Mouse (Mus musculus) stomach, embryonic 14.5 days (tissue): ENCODE measurements at regions not wholly inside any gene's neighbourhood (a gene's known extent, or its start where the extent isn't known, plus 50 kb on each side); places are given as distances from the start of the nearest gene placed in this dataset.

Source experiments
- ATAC-seq: fragments of 200-750 bp; cut with Nextera tagmentation; 2 replicates; pipeline ENCODE4 v1.8.0; 2017; ENCODE audit warnings: low read depth, moderate TSS enrichment; ENCODE audit not compliant: insufficient number of reproducible peaks, insufficient read depth, low FRiP score
- H3K27ac ChIP-seq: fragments of 300-500 bp; sonication (generic); 2 replicates; pipeline ENCODE4 v1.5.1; 2014; ENCODE audit warnings: mild to moderate bottlenecking, low read length, moderate library complexity, mixed read lengths
- H3K27me3 ChIP-seq: fragments of 300-500 bp; sonication (generic); 2 replicates; pipeline ENCODE4 v1.6.1; 2014; ENCODE audit warnings: low read length, control low read depth, mixed read lengths; ENCODE audit not compliant: control insufficient read depth, insufficient read depth
- H3K36me3 ChIP-seq: fragments of 300-500 bp; sonication (generic); 2 replicates; pipeline ENCODE4 v1.6.1; 2014; ENCODE audit warnings: mild to moderate bottlenecking, control low read depth, low read length, moderate library complexity, mixed read lengths; ENCODE audit not compliant: control insufficient read depth, insufficient read depth
- H3K4me1 ChIP-seq: fragments of 300-500 bp; sonication (generic); 2 replicates; pipeline ENCODE4 v1.6.1; 2014; ENCODE audit warnings: low read length, control low read depth, mixed read lengths; ENCODE audit not compliant: control insufficient read depth, insufficient read depth
- H3K4me2 ChIP-seq: fragments of 300-500 bp; sonication (generic); replicated peaks from 2 replicates; pipeline ENCODE4 v1.6.1; 2014; ENCODE audit warnings: low read depth, low read length, control low read depth
- H3K4me3 ChIP-seq: fragments of 300-500 bp; sonication (generic); 2 replicates; pipeline ENCODE4 v1.5.1; 2014; ENCODE audit warnings: low read depth, low read length, control low read depth
- H3K9ac ChIP-seq: fragments of 300-500 bp; sonication (generic); replicated peaks from 2 replicates; pipeline ENCODE4 v1.6.1; 2014; ENCODE audit warnings: low read depth, mild to moderate bottlenecking, control low read depth, low read length, moderate library complexity, mixed read lengths
- H3K9me3 ChIP-seq: fragments of 300-500 bp; sonication (generic); 2 replicates; pipeline ENCODE4 v1.6.1; 2016; ENCODE audit warnings: low read depth, low read length, control low read depth; ENCODE audit not compliant: control insufficient read depth
- WGBS: fragments of 180-500 bp; shearing (Covaris S2); extraction: QIAGEN DNeasy Blood & Tissue Kit; methylation state at CpG from one replicate; pipeline ENCODE4 v1.1.7; 2014; 5-methylcytosine and 5-hydroxymethylcytosine counted together

DNA sequence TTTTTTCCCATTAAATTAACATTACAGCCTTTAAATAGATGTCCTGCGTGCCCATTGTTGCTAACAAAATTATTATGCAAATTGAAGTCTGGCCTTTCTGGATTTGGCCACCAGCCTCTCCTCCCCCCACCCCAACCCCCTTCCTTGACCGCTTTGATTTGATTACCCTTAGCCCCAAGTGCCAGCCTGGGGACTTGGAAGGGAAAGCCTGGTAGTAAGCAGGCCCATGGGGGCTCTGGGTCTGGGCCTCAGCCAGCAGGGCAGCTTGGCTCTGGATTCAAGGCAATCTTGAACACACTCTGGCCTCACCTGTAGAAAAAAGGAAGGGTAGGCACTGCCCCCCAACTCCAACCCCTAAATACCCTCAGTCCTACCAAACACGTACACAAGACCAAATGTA, 100.2 kb downstream of the 2410131K14Rik start:
- H3K4me3 ChIP-seq: no peak overlapping the region
- no peak for ATAC-seq

DNA sequence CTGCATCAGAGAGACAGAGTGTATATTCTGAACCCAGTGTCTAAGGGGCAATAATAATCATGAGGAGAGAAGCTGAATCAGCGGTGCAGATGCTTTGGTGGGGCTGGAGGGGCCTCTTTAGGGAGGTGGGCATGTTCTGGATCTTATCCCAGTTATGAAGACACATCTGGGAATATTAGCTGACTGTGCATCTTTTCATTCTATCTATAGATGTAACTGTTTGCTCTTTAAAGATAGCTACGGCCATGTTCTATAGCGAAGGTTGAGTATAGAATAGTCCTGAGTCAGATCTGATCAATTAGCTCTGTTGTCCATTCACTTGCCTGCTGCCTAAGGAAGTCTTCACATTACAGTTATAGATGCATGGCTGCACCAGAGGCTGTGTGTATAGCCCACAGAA, 104.0 kb downstream of the 2410131K14Rik start:
- no peak overlapping the region for H3K27ac ChIP-seq
- no peak for ATAC-seq
- no peak overlapping the region for H3K4me2 ChIP-seq
- no peak overlapping the region for H3K4me3 ChIP-seq
- H3K9ac ChIP-seq: no peak overlapping the region
- H3K4me1 ChIP-seq: 0 out of 2 replicates have a peak, but pooled peaks cover 2% of the 10 kb centered on the region
- WGBS: 87% methylated on average over 3 of the region's 3 CpGs
- no peaks in the 10 kb centered on the region for H3K9me3 ChIP-seq
- no peaks in the 10 kb centered on the region for H3K36me3 ChIP-seq
- H3K27me3 ChIP-seq: no peaks in the 10 kb centered on the region

More for the DNA sequence above, 100.2 kb downstream of the 2410131K14Rik start:
- no peak overlapping the region for H3K4me2 ChIP-seq
- H3K9ac ChIP-seq: no peak overlapping the region
- H3K4me1 ChIP-seq: peaks cover 9% of the 10 kb centered on the region; the same call in 1 of the 2 replicates
- WGBS: 85% methylated on average over 3 of the region's 3 CpGs
- no peaks in the 10 kb centered on the region for H3K9me3 ChIP-seq
- no peaks in the 10 kb centered on the region for H3K27me3 ChIP-seq
- H3K27ac ChIP-seq: no peak overlapping the region
- H3K36me3 ChIP-seq: no peaks in the 10 kb centered on the region

DNA sequence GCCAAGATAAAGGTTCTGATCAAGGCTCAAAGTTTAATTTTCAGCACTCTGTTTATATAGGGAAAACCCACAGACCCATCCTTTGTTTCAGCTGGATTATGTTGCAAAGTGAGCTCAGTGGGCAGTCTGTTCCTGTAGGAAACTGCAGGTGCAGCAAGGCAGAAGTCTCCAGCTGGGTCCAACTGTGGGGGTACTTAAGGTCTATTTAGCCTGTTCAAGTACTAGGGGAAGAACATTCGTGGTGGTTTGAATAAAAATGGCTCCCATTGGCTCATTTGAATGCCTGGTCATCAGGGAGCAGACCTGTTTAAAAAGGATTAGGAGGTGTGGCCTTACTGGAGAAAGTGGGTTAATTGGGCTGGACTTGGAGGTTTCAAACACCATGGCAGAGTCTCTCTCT, 106.3 kb downstream of the 2410131K14Rik start:
- no peak overlapping the region for H3K4me2 ChIP-seq
- H3K36me3 ChIP-seq: no peaks in the 10 kb centered on the region
- no peak overlapping the region for H3K4me3 ChIP-seq
- H3K27ac ChIP-seq: no peak overlapping the region
- no peak overlapping the region for H3K9ac ChIP-seq
- no peaks in the 10 kb centered on the region for H3K27me3 ChIP-seq
- peaks cover 8% of the 10 kb centered on the region; the same call in 1 of the 2 replicates for H3K4me1 ChIP-seq
- no peak for ATAC-seq
- 59% methylated on average over 1 of the region's 1 CpGs for WGBS
- no peaks in the 10 kb centered on the region for H3K9me3 ChIP-seq

DNA sequence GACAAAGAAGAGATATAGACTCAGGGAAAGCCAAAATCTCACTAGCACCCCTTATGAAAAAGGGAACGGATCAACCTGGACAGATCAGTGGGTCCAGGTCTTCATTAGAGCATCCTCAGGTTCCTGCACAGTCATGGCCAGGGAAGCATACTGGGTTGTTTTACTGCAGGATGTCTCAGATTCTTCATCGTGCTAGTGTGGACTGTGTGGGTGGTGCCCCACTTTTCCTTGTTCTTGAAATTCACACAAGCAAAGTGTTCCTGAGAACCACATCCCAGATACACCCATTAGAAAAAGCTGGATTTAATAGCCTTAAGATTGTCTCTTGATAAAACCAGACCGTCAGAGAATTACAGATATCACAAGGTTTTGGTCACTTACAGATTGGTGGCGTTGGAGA, 107.1 kb downstream of the 2410131K14Rik start:
- no peak overlapping the region for H3K4me2 ChIP-seq
- H3K27me3 ChIP-seq: no peaks in the 10 kb centered on the region
- H3K4me3 ChIP-seq: no peak overlapping the region
- no peak overlapping the region for H3K27ac ChIP-seq
- no peak overlapping the region for H3K9ac ChIP-seq
- H3K36me3 ChIP-seq: no peaks in the 10 kb centered on the region
- no peaks in the 10 kb centered on the region for H3K9me3 ChIP-seq
- peaks cover 8% of the 10 kb centered on the region; the same call in 1 of the 2 replicates for H3K4me1 ChIP-seq
- WGBS: 87% methylated on average over 4 of the region's 4 CpGs
- ATAC-seq: no peak

DNA sequence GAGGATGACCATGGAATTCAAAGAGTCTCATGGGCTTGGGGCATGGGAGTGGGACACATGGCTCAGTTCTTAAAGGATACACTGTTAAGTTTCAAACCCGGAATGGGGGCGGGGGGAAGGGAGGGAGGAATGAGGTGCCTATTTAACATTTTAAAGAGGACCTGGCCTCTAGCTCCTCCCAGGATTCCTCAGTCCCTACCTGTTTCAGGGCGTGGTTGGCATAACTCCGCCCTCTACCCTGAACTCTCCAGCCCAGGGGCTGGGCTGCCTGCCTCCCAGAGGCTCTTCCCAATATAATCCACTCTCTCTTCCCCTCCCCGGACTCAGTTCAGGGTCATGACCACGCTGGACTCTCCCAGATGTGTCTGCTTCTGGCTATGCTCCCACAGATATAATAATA, 108.0 kb downstream of the 2410131K14Rik start:
- 0 out of 2 replicates have a peak, but pooled peaks have one; percentile 4 for ATAC-seq
- Histone ChIP-seq H3K4me3 (no peak overlapping the region), H3K27ac (no peak overlapping the region), H3K27me3 (no peaks in the 10 kb centered on the region), H3K36me3 (no peaks in the 10 kb centered on the region), H3K9ac (no peak overlapping the region), H3K4me1 (peaks cover 8% of the 10 kb centered on the region; the same call in 1 of the 2 replicates), H3K4me2 (no peak overlapping the region), H3K9me3 (no peaks in the 10 kb centered on the region)
- WGBS: 31% methylated on average over 6 of the region's 6 CpGs

DNA sequence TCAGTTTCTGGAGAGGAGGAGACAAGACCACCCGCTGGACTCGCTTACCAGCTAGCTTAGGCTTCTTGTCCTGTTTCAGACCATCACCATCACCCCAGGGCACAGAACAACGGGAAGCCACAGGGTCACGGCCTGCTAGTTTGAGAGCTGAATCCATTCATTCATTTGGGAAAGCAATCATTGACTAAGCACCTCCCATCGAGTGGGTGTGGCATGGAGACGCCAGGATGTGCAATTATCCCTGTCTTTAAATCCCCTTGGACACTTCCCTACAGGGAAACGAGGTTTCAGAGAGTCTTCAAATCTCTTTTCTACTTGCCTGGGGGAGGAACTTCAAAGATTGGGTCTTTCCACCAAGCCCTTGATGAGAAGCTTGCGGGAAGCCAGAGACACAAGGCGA, 108.7 kb downstream of the 2410131K14Rik start:
- H3K27me3 ChIP-seq: no peaks in the 10 kb centered on the region
- WGBS: 35% methylated on average over 9 of the region's 9 CpGs
- H3K9me3 ChIP-seq: no peaks in the 10 kb centered on the region
- H3K4me3 ChIP-seq: no peak overlapping the region
- ATAC-seq: no peak
- 0 out of 2 replicates have a peak overlapping the region, but pooled peaks have one; percentile 18 for H3K9ac ChIP-seq
- H3K27ac ChIP-seq: no peak overlapping the region; the same call in 1 of the 2 replicates
- H3K4me2 ChIP-seq: no peak overlapping the region
- no peaks in the 10 kb centered on the region for H3K36me3 ChIP-seq
- H3K4me1 ChIP-seq: peaks cover 8% of the 10 kb centered on the region; the same call in 1 of the 2 replicates

DNA sequence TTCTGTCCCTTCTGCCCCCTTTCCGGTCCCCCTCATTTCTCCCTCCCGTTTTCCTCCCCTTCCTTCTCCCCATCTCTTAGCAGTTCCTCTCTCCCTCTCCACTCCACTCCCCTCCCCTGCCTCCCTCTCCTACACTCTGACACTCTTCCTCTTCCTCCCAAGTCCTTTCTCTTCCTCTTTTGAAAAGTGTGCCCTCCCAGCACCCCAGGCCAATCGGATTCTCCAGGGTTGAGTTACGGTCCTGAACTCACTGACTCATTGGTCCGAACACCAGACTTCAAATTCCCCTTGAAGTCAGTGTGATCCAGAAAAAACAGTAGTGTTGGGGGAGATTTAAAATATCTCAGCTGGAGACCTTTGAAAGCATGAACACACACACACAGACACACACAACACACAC, 109.1 kb downstream of the 2410131K14Rik start:
- H3K27me3 ChIP-seq: no peaks in the 10 kb centered on the region
- no peaks in the 10 kb centered on the region for H3K36me3 ChIP-seq
- ATAC-seq: no peak
- no peaks in the 10 kb centered on the region for H3K9me3 ChIP-seq
- peaks cover 8% of the 10 kb centered on the region; the same call in 1 of the 2 replicates for H3K4me1 ChIP-seq
- no peak overlapping the region for H3K27ac ChIP-seq
- no peak overlapping the region for H3K9ac ChIP-seq
- no peak overlapping the region for H3K4me2 ChIP-seq
- WGBS: 29% methylated on average over 5 of the region's 5 CpGs
- no peak overlapping the region for H3K4me3 ChIP-seq

DNA sequence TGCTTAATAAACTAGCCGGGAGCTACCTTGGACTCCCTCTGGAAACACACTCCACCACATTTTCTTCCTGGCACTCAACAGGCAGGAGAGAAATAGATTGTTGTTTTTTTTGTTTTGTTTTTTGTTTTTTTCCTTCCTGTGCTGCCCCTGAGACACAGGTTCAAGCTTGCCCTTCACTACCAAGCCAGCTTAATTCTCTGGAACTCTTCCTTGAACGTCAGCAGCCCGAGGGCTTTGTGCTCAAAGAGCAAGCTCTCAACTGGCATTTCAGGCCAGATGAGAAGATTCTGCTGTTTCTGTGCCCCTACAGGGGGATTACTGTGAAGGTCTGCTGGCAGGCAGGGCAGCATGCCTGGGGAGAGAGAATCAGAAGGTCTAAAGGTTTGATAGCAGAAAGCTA, 109.8 kb downstream of the 2410131K14Rik start:
- Histone ChIP-seq H3K9ac (no peak overlapping the region), H3K27ac (peak overlapping the region; percentile 71; the same call in 1 of the 2 replicates), H3K9me3 (no peaks in the 10 kb centered on the region), H3K4me1 (peaks cover 8% of the 10 kb centered on the region; the same call in 1 of the 2 replicates), H3K27me3 (no peaks in the 10 kb centered on the region), H3K4me3 (no peak overlapping the region), H3K4me2 (no peak overlapping the region), H3K36me3 (no peaks in the 10 kb centered on the region)
- 28% methylated on average over 3 of the region's 3 CpGs for WGBS
- ATAC-seq: no peak

DNA sequence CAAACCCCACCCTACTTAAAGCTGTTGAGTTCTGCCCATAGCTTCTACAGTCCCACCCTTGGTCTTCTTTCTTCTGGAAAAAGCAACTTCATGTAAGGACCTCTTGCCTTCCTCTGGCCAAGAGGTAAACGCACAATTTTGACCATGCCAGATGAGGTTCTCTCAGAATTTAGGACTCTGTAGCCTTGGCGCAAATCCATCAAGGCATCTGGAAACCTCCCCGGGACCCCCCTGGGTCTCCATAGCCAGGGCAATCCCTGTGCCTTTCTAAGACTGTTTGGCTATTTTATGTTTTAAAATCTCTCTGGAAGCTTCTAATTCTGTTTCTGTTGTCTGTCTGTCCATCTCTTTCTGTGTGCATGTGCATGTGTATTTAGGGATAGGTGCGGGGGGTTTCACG, 110.3 kb downstream of the 2410131K14Rik start:
- H3K27ac ChIP-seq: peak overlapping the region; percentile 71; the same call in 1 of the 2 replicates
- no peaks in the 10 kb centered on the region for H3K9me3 ChIP-seq
- H3K27me3 ChIP-seq: no peaks in the 10 kb centered on the region
- no peaks in the 10 kb centered on the region for H3K36me3 ChIP-seq
- ATAC-seq: no peak
- no peak overlapping the region for H3K4me3 ChIP-seq
- WGBS: 66% methylated on average over 5 of the region's 5 CpGs
- H3K4me2 ChIP-seq: no peak overlapping the region
- peaks cover 9% of the 10 kb centered on the region; the same call in 1 of the 2 replicates for H3K4me1 ChIP-seq
- no peak overlapping the region for H3K9ac ChIP-seq
